Mouse (Mus musculus) T-helper 2 cell (primary cell): ENCODE results near the gene Trim2.

Experiments
- in situ Hi-C: fragments of 300-600 bp; cut with MboI, MseI; formaldehyde crosslinking; loops from one replicate; pipeline ENCODE4 v1.15.1; 2025; ENCODE audit warnings: high pct_unique_total_duplicates

Gene Trim2

GRCm38 (mm10) chr3:84155146-84155545 is 151.5 kb downstream of the Trim2 start:
- in situ Hi-C loops = loop anchor here (5.0 kb wide), 1 partner anchor 387 kb away; no protein-coding TSS in a partner anchor

- in situ Hi-C loops = loop anchor here (5.0 kb wide), 1 partner anchor 388 kb away; no protein-coding TSS in a partner anchor
These were observed 151.9 kb downstream of the Trim2 start for GRCm38 (mm10) chr3:84154721-84155141.

GRCm38 (mm10) chr3:84149831-84150230 is 156.8 kb downstream of the Trim2 start:
- in situ Hi-C loops = no loop called here

GRCm38 (mm10) chr3:84140947-84141346 is 165.7 kb downstream of the Trim2 start:
- in situ Hi-C loops = no loop called here

- in situ Hi-C loops = no loop called here
These were observed 170.2 kb downstream of the Trim2 start for GRCm38 (mm10) chr3:84136509-84136908.

- in situ Hi-C loops = no loop called here
These were observed 170.7 kb downstream of the Trim2 start for GRCm38 (mm10) chr3:84135933-84136332.

GRCm38 (mm10) chr3:84135387-84135786 is 171.3 kb downstream of the Trim2 start:
- in situ Hi-C loops = no loop called here

- in situ Hi-C loops = no loop called here
These were observed 175.3 kb downstream of the Trim2 start for GRCm38 (mm10) chr3:84131369-84131768.

GRCm38 (mm10) chr3:84130776-84131175 is 175.9 kb downstream of the Trim2 start:
- in situ Hi-C loops = no loop called here

GRCm38 (mm10) chr3:84128871-84129870 is 177.5 kb downstream of the Trim2 start:
- in situ Hi-C loops = no loop called here

- in situ Hi-C loops = no loop called here
These were observed 179.2 kb downstream of the Trim2 start for GRCm38 (mm10) chr3:84127431-84127830.

- in situ Hi-C loops = no loop called here
These were observed 180.0 kb downstream of the Trim2 start for GRCm38 (mm10) chr3:84126721-84127120.

GRCm38 (mm10) chr3:84125704-84126289 is 180.9 kb downstream of the Trim2 start:
- in situ Hi-C loops = no loop called here

- in situ Hi-C loops = no loop called here
These were observed 183.2 kb downstream of the Trim2 start for GRCm38 (mm10) chr3:84123461-84123860.

- in situ Hi-C loops = no loop called here
These were observed 188.0 kb downstream of the Trim2 start for GRCm38 (mm10) chr3:84118718-84119117.

GRCm38 (mm10) chr3:84118178-84118577 is 188.5 kb downstream of the Trim2 start:
- in situ Hi-C loops = no loop called here
